Mouse (Mus musculus): ENCODE measurements around the gene Slc4a3. TPM values are rescaled to one million over a fixed set of nuclear protein-coding genes. Genes with fewer than 3 reads are reported as not detected.

Slc4a3 gene
- polyA plus RNA-seq, 1 experiment, result 19.2 TPM

- no peak overlapping the region for H3K27ac ChIP-seq (ENCODE audit: control insufficient read depth, insufficient read depth, low read depth, low read length)
- no peaks in the 10 kb centered on the region for H3K27me3 ChIP-seq (ENCODE audit: control insufficient read depth, insufficient read depth, low read length)
- TF ChIP-seq POLR2A (IDR thresholded peaks at IDR 0.05; ENCODE audit: control insufficient read depth, low read depth, low read length) (no peak), CTCF (IDR thresholded peaks at IDR 0.05; ENCODE audit: control insufficient read depth, insufficient read depth, insufficient replicate concordance, low read depth, low read length) (no peak)
- no peaks in the 10 kb centered on the region for H3K4me1 ChIP-seq (ENCODE audit: control insufficient read depth, insufficient read depth, low read length)
- no peaks in the 10 kb centered on the region for H3K36me3 ChIP-seq (ENCODE audit: control insufficient read depth, insufficient read depth, low read length)
- H3K4me3 ChIP-seq (ENCODE audit: control insufficient read depth, low read depth, low read length), result no peak overlapping the region
Measured at GRCm38 (mm10) chr1:75574476-75575310, 28.6 kb downstream of the Slc4a3 start.

GRCm38 (mm10) chr1:75581936-75582624, 36.0 kb downstream of the Slc4a3 start:
- no peaks in the 10 kb centered on the region for H3K36me3 ChIP-seq (ENCODE audit: control insufficient read depth, insufficient read depth, low read length)
- no peaks in the 10 kb centered on the region for H3K27me3 ChIP-seq (ENCODE audit: control insufficient read depth, insufficient read depth, low read length)
- no peaks in the 10 kb centered on the region for H3K4me1 ChIP-seq (ENCODE audit: control insufficient read depth, insufficient read depth, low read length)
- TF ChIP-seq POLR2A (IDR thresholded peaks at IDR 0.05; ENCODE audit: control insufficient read depth, low read depth, low read length), result no peak
- H3K27ac ChIP-seq (ENCODE audit: control insufficient read depth, insufficient read depth, low read depth, low read length), result no peak overlapping the region
- H3K4me3 ChIP-seq (ENCODE audit: control insufficient read depth, low read depth, low read length), result no peak overlapping the region

- H3K4me1 ChIP-seq (ENCODE audit: control insufficient read depth, insufficient read depth, low read length), result no peaks in the 10 kb centered on the region
- no peaks in the 10 kb centered on the region for H3K27me3 ChIP-seq (ENCODE audit: control insufficient read depth, insufficient read depth, low read length)
- no peak overlapping the region for H3K27ac ChIP-seq (ENCODE audit: control insufficient read depth, insufficient read depth, low read depth, low read length)
- TF ChIP-seq CTCF (IDR thresholded peaks at IDR 0.05; ENCODE audit: control insufficient read depth, insufficient read depth, insufficient replicate concordance, low read depth, low read length), result no peak
- H3K36me3 ChIP-seq (ENCODE audit: control insufficient read depth, insufficient read depth, low read length), result no peaks in the 10 kb centered on the region
- no peak overlapping the region for H3K4me3 ChIP-seq (ENCODE audit: control insufficient read depth, low read depth, low read length)
Measured at GRCm38 (mm10) chr1:75582625-75582956, 36.5 kb downstream of the Slc4a3 start.

- Histone ChIP-seq H3K36me3 (ENCODE audit: control insufficient read depth, insufficient read depth, low read length) (no peaks in the 10 kb centered on the region), H3K4me3 (ENCODE audit: control insufficient read depth, low read depth, low read length) (no peak overlapping the region), H3K27ac (ENCODE audit: control insufficient read depth, insufficient read depth, low read depth, low read length) (no peak overlapping the region), H3K27me3 (ENCODE audit: control insufficient read depth, insufficient read depth, low read length) (no peaks in the 10 kb centered on the region), H3K4me1 (ENCODE audit: control insufficient read depth, insufficient read depth, low read length) (no peaks in the 10 kb centered on the region)
- no peak for TF ChIP-seq CTCF (IDR thresholded peaks at IDR 0.05; ENCODE audit: control insufficient read depth, insufficient read depth, insufficient replicate concordance, low read depth, low read length)
- no peak for TF ChIP-seq POLR2A (IDR thresholded peaks at IDR 0.05; ENCODE audit: control insufficient read depth, low read depth, low read length)
Measured at GRCm38 (mm10) chr1:75583034-75583433, 37.0 kb downstream of the Slc4a3 start.

GRCm38 (mm10) chr1:75586791-75587190, 40.7 kb downstream of the Slc4a3 start:
- Histone ChIP-seq H3K27ac (ENCODE audit: control insufficient read depth, insufficient read depth, low read depth, low read length) (no peak overlapping the region), H3K4me1 (ENCODE audit: control insufficient read depth, insufficient read depth, low read length) (no peaks in the 10 kb centered on the region), H3K27me3 (ENCODE audit: control insufficient read depth, insufficient read depth, low read length) (no peaks in the 10 kb centered on the region), H3K36me3 (ENCODE audit: control insufficient read depth, insufficient read depth, low read length) (no peaks in the 10 kb centered on the region), H3K4me3 (ENCODE audit: control insufficient read depth, low read depth, low read length) (no peak overlapping the region)
- no peak for TF ChIP-seq POLR2A (IDR thresholded peaks at IDR 0.05; ENCODE audit: control insufficient read depth, low read depth, low read length)
- TF ChIP-seq CTCF (IDR thresholded peaks at IDR 0.05; ENCODE audit: control insufficient read depth, insufficient read depth, insufficient replicate concordance, low read depth, low read length), result no peak

- Histone ChIP-seq H3K4me1 (ENCODE audit: control insufficient read depth, insufficient read depth, low read length) (no peaks in the 10 kb centered on the region), H3K27me3 (ENCODE audit: control insufficient read depth, insufficient read depth, low read length) (no peaks in the 10 kb centered on the region), H3K36me3 (ENCODE audit: control insufficient read depth, insufficient read depth, low read length) (no peaks in the 10 kb centered on the region), H3K4me3 (ENCODE audit: control insufficient read depth, low read depth, low read length) (no peak overlapping the region), H3K27ac (ENCODE audit: control insufficient read depth, insufficient read depth, low read depth, low read length) (no peak overlapping the region)
- no peak for TF ChIP-seq CTCF (IDR thresholded peaks at IDR 0.05; ENCODE audit: control insufficient read depth, insufficient read depth, insufficient replicate concordance, low read depth, low read length)
- TF ChIP-seq POLR2A (IDR thresholded peaks at IDR 0.05; ENCODE audit: control insufficient read depth, low read depth, low read length), result no peak
Measured at GRCm38 (mm10) chr1:75587738-75588719, 42.0 kb downstream of the Slc4a3 start.

GRCm38 (mm10) chr1:75588874-75589273, 42.8 kb downstream of the Slc4a3 start:
- Histone ChIP-seq H3K27me3 (ENCODE audit: control insufficient read depth, insufficient read depth, low read length) (no peaks in the 10 kb centered on the region), H3K4me3 (ENCODE audit: control insufficient read depth, low read depth, low read length) (no peak overlapping the region), H3K4me1 (ENCODE audit: control insufficient read depth, insufficient read depth, low read length) (no peaks in the 10 kb centered on the region), H3K27ac (ENCODE audit: control insufficient read depth, insufficient read depth, low read depth, low read length) (no peak overlapping the region), H3K36me3 (ENCODE audit: control insufficient read depth, insufficient read depth, low read length) (no peaks in the 10 kb centered on the region)
- TF ChIP-seq POLR2A (IDR thresholded peaks at IDR 0.05; ENCODE audit: control insufficient read depth, low read depth, low read length) (no peak), CTCF (IDR thresholded peaks at IDR 0.05; ENCODE audit: control insufficient read depth, insufficient read depth, insufficient replicate concordance, low read depth, low read length) (no peak)
